Comparison of ENCODE assay signal across 8 mouse cellular contexts in the genomic region with DNA sequence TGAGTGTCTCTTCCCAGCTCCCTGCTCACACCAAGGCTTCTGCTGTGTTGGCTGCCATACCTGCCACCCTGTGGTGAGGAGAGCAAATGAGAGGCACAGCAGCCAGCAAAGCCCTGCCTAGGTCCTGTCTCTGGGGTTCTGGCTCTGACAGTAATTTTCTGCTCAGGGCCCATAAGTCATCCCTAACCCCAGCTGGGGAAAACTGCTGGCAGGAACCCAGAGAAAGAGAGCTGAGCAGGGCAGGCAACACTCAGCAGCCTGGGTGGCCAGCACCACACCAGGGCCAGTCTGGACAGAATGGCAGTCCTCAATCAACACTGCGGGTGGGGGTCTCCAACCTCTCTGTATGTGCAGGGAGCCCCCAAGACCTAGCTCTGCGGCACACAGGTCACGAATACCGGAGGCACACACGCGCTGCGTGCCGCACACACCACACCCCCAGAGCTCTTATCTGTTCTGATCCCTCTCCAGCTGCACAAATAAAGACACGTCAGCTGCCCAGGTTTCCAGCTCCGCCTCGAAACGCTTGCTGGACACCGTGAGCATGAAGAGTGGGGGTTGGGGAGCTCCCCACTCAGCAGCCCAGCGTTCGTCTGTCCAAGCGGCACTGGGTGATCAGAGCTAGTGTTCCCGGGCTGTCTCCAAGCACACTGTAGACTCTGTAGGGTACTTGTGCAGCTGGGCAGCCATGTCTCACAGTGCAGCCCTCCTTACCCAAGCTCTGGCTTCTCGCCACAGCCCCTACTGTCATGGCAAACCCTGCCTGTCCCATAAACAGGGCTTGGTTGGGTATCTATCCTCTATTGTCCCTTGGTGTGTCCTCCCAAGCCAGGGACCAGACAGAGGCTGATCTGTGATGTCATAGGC. TPM values are rescaled to one million over a fixed set of nuclear protein-coding genes. Genes with fewer than 3 reads are reported as not detected.
A peak's percentile ranks its signal among the peaks of the same experiment; 100 is the strongest.
DNase-seq lines count a peak whose midpoint lies in the region; ATAC-seq and TF ChIP-seq lines count a peak whose summit lies in the region.

No protein-coding gene starts in this region.

- 7% methylated on average over 18 of the region's 18 CpGs for WGBS in heart, adult 2 months
- 8% methylated on average over 18 of the region's 18 CpGs for WGBS in liver, embryonic 16.5 days (ENCODE audit: insufficient replicate concordance)
- 22% methylated on average over 18 of the region's 18 CpGs for WGBS in neural tube, embryonic 12.5 days

- ATAC-seq in liver, embryonic 16.5 days (ENCODE audit: low read depth): peak; percentile 86
- ATAC-seq in neural tube, embryonic 12.5 days (ENCODE audit: low FRiP score, low read depth): peak; percentile 76
- ATAC-seq in erythroid progenitor cell, adult 5-6 weeks (replicated peaks; ENCODE audit: low FRiP score, poor library complexity, severe bottlenecking): no peak

- no peaks in the 10 kb centered on the region for H3K27me3 ChIP-seq in heart, adult 2 months (ENCODE audit: control insufficient read depth, insufficient read depth, low read length)
- H3K27me3 ChIP-seq in liver, embryonic 16.5 days (ENCODE audit: control insufficient read depth, insufficient read depth, low read depth, low read length): no peaks in the 10 kb centered on the region
- H3K27me3 ChIP-seq in neural tube, embryonic 12.5 days (replicated peaks): no peaks in the 10 kb centered on the region

- TF ChIP-seq CTCF in cortical plate, adult 2 months (IDR thresholded peaks at IDR 0.05; ENCODE audit: extremely low read depth, insufficient read depth, low read length): peak; percentile 22; the same call in 1 of the 2 replicates
- peak; percentile 50 for TF ChIP-seq CTCF in heart, adult 2 months (IDR thresholded peaks at IDR 0.05)

- 0 out of 2 replicates have a peak, but pooled peaks cover 4% of the 10 kb centered on the region for H3K4me1 ChIP-seq in cortical plate, adult 2 months (ENCODE audit: control insufficient read depth, insufficient read depth, low read length)
- peaks cover 14% of the 10 kb centered on the region for H3K4me1 ChIP-seq in heart, adult 2 months (ENCODE audit: control insufficient read depth, insufficient read depth, low read length)
- peaks cover 25% of the 10 kb centered on the region for H3K4me1 ChIP-seq in liver, embryonic 16.5 days (ENCODE audit: control insufficient read depth, low read depth, low read length)
- peaks cover 52% of the 10 kb centered on the region for H3K4me1 ChIP-seq in neural tube, embryonic 12.5 days

- no peaks in the 10 kb centered on the region for H3K9me3 ChIP-seq in liver, embryonic 16.5 days (replicated peaks; ENCODE audit: control insufficient read depth, low read length)
- no peaks in the 10 kb centered on the region for H3K9me3 ChIP-seq in neural tube, embryonic 12.5 days

- DNase-seq in thymus, postnatal 4 days: peak; percentile 41
- DNase-seq in thymus, adult 18-20 months: no peak
- DNase-seq in heart, adult 2 months: peak; percentile 67 to 82
- DNase-seq in kidney, adult 11 months: peak; percentile 49

- TF ChIP-seq EP300 in heart, adult 2 months (IDR thresholded peaks at IDR 0.05; ENCODE audit: insufficient read depth, low read depth, low read length): peak; percentile 83

- peak overlapping the region; percentile 61 for H3K4me2 ChIP-seq in liver, embryonic 16.5 days (ENCODE audit: low read depth, low read length)
- peak overlapping the region; percentile 52 for H3K4me2 ChIP-seq in neural tube, embryonic 12.5 days (replicated peaks)

- intact Hi-C loops in heart, adult 2 months (cut with DNase I): no loop called here

- 0 out of 2 replicates have a peak, but pooled peaks have one; percentile 25 for TF ChIP-seq POLR2A in cortical plate, adult 2 months (IDR thresholded peaks at IDR 0.05; ENCODE audit: extremely low read depth, insufficient read depth, low read length)
- TF ChIP-seq POLR2A in heart, adult 2 months (IDR thresholded peaks at IDR 0.05; ENCODE audit: insufficient read depth, low read depth, low read length): peak; percentile 12; the same call in 1 of the 2 replicates

- peak overlapping the region; percentile 16; the same call in 1 of the 2 replicates for H3K27ac ChIP-seq in cortical plate, adult 2 months (ENCODE audit: insufficient read depth, low read length)
- peak overlapping the region; percentile 91 for H3K27ac ChIP-seq in heart, adult 2 months
- peak overlapping the region; percentile 88 for H3K27ac ChIP-seq in liver, embryonic 16.5 days (ENCODE audit: low read length)
- peak overlapping the region; percentile 84 for H3K27ac ChIP-seq in neural tube, embryonic 12.5 days

- no peaks in the 10 kb centered on the region for H3K36me3 ChIP-seq in heart, adult 2 months (ENCODE audit: control insufficient read depth, insufficient read depth, low read length)
- H3K36me3 ChIP-seq in liver, embryonic 16.5 days (ENCODE audit: control insufficient read depth, insufficient read depth): no peaks in the 10 kb centered on the region
- H3K36me3 ChIP-seq in neural tube, embryonic 12.5 days: peaks cover 10% of the 10 kb centered on the region; the same call in 1 of the 2 replicates

- no peaks in the 10 kb centered on the region for H3K79me2 ChIP-seq in heart, adult 2 months (replicated peaks; ENCODE audit: control insufficient read depth, insufficient read depth, low read length)

- H3K9ac ChIP-seq in heart, adult 2 months (ENCODE audit: low read depth, low read length): peak overlapping the region; percentile 39
- peak overlapping the region; percentile 54 for H3K9ac ChIP-seq in liver, embryonic 16.5 days (ENCODE audit: low read depth, low read length)
- H3K9ac ChIP-seq in neural tube, embryonic 12.5 days: peak overlapping the region; percentile 27

- no peak overlapping the region for H3K4me3 ChIP-seq in cortical plate, adult 2 months (ENCODE audit: insufficient read depth, low read length)
- H3K4me3 ChIP-seq in heart, adult 2 months: peak overlapping the region; percentile 18
- H3K4me3 ChIP-seq in liver, embryonic 16.5 days (ENCODE audit: low read depth, low read length): peak overlapping the region; percentile 37
- H3K4me3 ChIP-seq in neural tube, embryonic 12.5 days: no peak overlapping the region

RNA-seq across cellular contexts. Expression of a gene that starts 13.0 kb away (rescaled TPM):
- 15.5 and 17.6 TPM in 2 replicates for polyA plus RNA-seq in cortical plate, adult 2 months (2012; rRNA removed)
- total RNA-seq in heart, adult 2 months (2021): 10 to 100 TPM; 61.0 to 73.7 TPM
- 26.0 and 53.7 TPM in 2 replicates for polyA plus RNA-seq in heart, adult 2 months (2012; rRNA removed)
- polyA plus RNA-seq in liver, embryonic 16.5 days (2015; fragmentation: Nextera tagmentation; extraction: Ambion mirVana): 1.3 and 1.8 TPM in 2 replicates
- 26.0 and 38.1 TPM in 2 replicates for polyA plus RNA-seq in neural tube, embryonic 12.5 days (2016; fragmentation: Nextera tagmentation; extraction: Ambion mirVana)
- 0.84 and 1.1 TPM in 2 replicates for total RNA-seq in erythroid progenitor cell, adult 5-6 weeks (2015; ENCODE audit: low replicate concordance)
- total RNA-seq in erythroid progenitor cell, adult 5-6 weeks (2017; ENCODE audit: low replicate concordance): 0.26 TPM in 1 of 2 replicates, not detected in the other

RNA-seq across cellular contexts. Expression of a gene that starts 13.1 kb away (rescaled TPM):
- 1.4 TPM in 2 replicates for polyA plus RNA-seq in cortical plate, adult 2 months (2012; rRNA removed)
- total RNA-seq in heart, adult 2 months (2021): under 1 TPM in 1 of 2 experiments, not detected in 1; 0.21 TPM
- 0.44 and 0.59 TPM in 2 replicates for polyA plus RNA-seq in heart, adult 2 months (2012; rRNA removed)
- polyA plus RNA-seq in liver, embryonic 16.5 days (2015; fragmentation: Nextera tagmentation; extraction: Ambion mirVana): 0.61 and 0.68 TPM in 2 replicates
- 11.5 and 18.0 TPM in 2 replicates for polyA plus RNA-seq in neural tube, embryonic 12.5 days (2016; fragmentation: Nextera tagmentation; extraction: Ambion mirVana)
- not detected in 2 replicates for total RNA-seq in erythroid progenitor cell, adult 5-6 weeks (2015; ENCODE audit: low replicate concordance)
- total RNA-seq in erythroid progenitor cell, adult 5-6 weeks (2017; ENCODE audit: low replicate concordance): 0.13 and 1.9 TPM in 2 replicates

RNA-seq across cellular contexts. Expression of a gene that starts 52.4 kb away (rescaled TPM):
- polyA plus RNA-seq in cortical plate, adult 2 months (2012; rRNA removed): 193 and 198 TPM in 2 replicates
- total RNA-seq in heart, adult 2 months (2021): 100 to 1,000 TPM in 1 of 2 experiments, 10 to 100 TPM in 1; 89.3 to 102 TPM
- polyA plus RNA-seq in heart, adult 2 months (2012; rRNA removed): 165 and 186 TPM in 2 replicates
- 25.8 and 30.8 TPM in 2 replicates for polyA plus RNA-seq in liver, embryonic 16.5 days (2015; fragmentation: Nextera tagmentation; extraction: Ambion mirVana)
- polyA plus RNA-seq in neural tube, embryonic 12.5 days (2016; fragmentation: Nextera tagmentation; extraction: Ambion mirVana): 40.9 and 43.0 TPM in 2 replicates
- total RNA-seq in erythroid progenitor cell, adult 5-6 weeks (2015; ENCODE audit: low replicate concordance): 4.2 and 8.6 TPM in 2 replicates
- total RNA-seq in erythroid progenitor cell, adult 5-6 weeks (2017; ENCODE audit: low replicate concordance): 5.6 and 17.9 TPM in 2 replicates

Comparison
In these comparisons a context has a peak if more than half of its experiments do, and no peak if none do; other contexts are left out.
1. DNase-seq: peak in thymus, postnatal 4 days (single experiment), heart, adult 2 months (2 of 2) and kidney, adult 11 months (single experiment); none in thymus, adult 18-20 months (0 of 2).
2. H3K27ac ChIP-seq: peak in every context shown above with its lines; median percentile 91 in heart, adult 2 months; 88 in liver, embryonic 16.5 days; 84 in neural tube, embryonic 12.5 days; 16 in cortical plate, adult 2 months.
3. H3K4me3 ChIP-seq: peak in heart, adult 2 months (single experiment) and liver, embryonic 16.5 days (single experiment); none in cortical plate, adult 2 months (single experiment) and neural tube, embryonic 12.5 days (single experiment).
4. Peak in every context shown above with its lines, with median percentiles within 50 percentile points of each other: H3K9ac ChIP-seq.